Mouse (Mus musculus): ENCODE results near the gene Slc9a9.

- TF ChIP-seq POLR2A (IDR thresholded peaks at IDR 0.05; ENCODE audit: extremely low read depth, insufficient read depth, low read length) (no peak), CTCF (IDR thresholded peaks at IDR 0.05; ENCODE audit: extremely low read depth, insufficient read depth, low read length) (no peak)
Measured at GRCm38 (mm10) chr9:95184453-95184852, 514.7 kb downstream of the Slc9a9 start.
